Mouse (Mus musculus): ENCODE data around the gene Sarnp.

DNA sequence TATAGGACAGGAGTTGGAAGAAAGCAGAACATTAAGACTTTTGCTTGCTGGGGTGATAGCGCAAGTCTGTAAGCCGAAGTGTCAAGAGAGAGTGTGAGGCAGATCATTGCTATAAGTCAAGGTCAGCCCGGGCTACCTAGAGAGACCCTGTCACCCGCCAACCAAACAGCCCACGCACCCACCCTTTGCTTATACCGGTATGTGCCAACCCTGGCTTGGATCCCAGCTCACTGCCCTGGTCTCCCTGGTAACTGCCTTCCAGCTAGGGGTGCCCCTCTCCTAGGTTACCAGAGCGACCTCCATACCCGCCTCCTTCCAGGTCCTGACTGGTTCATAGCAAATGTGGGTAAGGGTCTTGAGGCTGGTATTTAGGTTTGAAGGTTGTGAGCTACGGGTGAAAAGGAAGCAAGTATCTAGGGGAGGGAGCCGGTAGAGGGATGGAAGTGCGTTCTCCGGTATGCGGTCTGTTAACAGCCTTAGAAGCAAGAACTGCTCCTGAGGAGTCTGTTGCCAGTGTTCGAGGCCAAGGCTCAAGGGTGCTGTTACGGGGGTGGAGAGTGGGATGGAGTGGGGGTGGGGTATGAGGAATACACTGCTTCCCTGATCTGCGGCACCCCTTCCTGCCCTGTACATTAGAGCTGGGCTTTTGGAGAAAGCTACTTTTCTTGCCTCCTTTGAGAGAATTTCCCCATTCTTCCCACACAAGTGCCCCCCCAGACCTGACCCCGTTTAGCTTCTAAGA, 79.0 kb downstream of the Sarnp start:
- TF ChIP-seq CTCF (IDR thresholded peaks at IDR 0.05; ENCODE audit: low read depth) (no peak), EP300 (IDR thresholded peaks at IDR 0.05; ENCODE audit: low read depth) (no peak)
